Mouse (Mus musculus): ENCODE data around the gene Ubox5. TPM values are rescaled to one million over a fixed set of nuclear protein-coding genes. Genes with fewer than 3 reads are reported as not detected.

Gene Ubox5
- 14.4 and 15.2 TPM in 2 replicates for polyA plus RNA-seq (2016; fragmentation: Nextera tagmentation; extraction: Ambion mirVana)

GRCm38 (mm10) chr2:130629839-130630203, at the start of gene Ubox5, which contains the start of gene Fastkd5:
Ubox5 (minus strand) TSS chr2:130630038.
Fastkd5 (minus strand) TSS chr2:130630027.
- peak within 1 kb of the TSS; percentile 96 for H3K4me3 ChIP-seq
- peak; percentile 85 for ATAC-seq (ENCODE audit: low FRiP score, low read depth)
- no peaks in the 10 kb centered on the region for H3K9me3 ChIP-seq
- under 1% methylated on average over 25 of the region's 25 CpGs for WGBS
- peaks cover 30% of the 10 kb centered on the region for H3K27me3 ChIP-seq
- peak within 1 kb of the TSS; percentile 95 for H3K4me2 ChIP-seq (replicated peaks)
- H3K36me3 ChIP-seq, result peaks cover 22% of the 10 kb centered on the region
- H3K4me1 ChIP-seq, result peaks cover 25% of the 10 kb centered on the region
- peak within 1 kb of the TSS; percentile 88 for H3K9ac ChIP-seq (replicated peaks)
- peak within 1 kb of the TSS; percentile 58 for H3K27ac ChIP-seq (replicated peaks)

- no peak for ATAC-seq (ENCODE audit: low FRiP score, low read depth)
- Histone ChIP-seq H3K4me1 (no peaks in the 10 kb centered on the region), H3K36me3 (peaks cover 93% of the 10 kb centered on the region), H3K9ac (replicated peaks) (no peak overlapping the region), H3K27ac (replicated peaks) (no peak overlapping the region), H3K9me3 (no peaks in the 10 kb centered on the region), H3K4me3 (no peak overlapping the region), H3K4me2 (replicated peaks) (no peak overlapping the region), H3K27me3 (no peaks in the 10 kb centered on the region)
- 94% methylated on average over 12 of the region's 12 CpGs for WGBS
These were observed 49.3 kb upstream of the Ubox5 start for GRCm38 (mm10) chr2:130679154-130679553.

GRCm38 (mm10) chr2:130677211-130677610, 47.4 kb upstream of the Ubox5 start:
- H3K27ac ChIP-seq (replicated peaks), result no peak overlapping the region
- H3K27me3 ChIP-seq, result no peaks in the 10 kb centered on the region
- no peak overlapping the region for H3K4me2 ChIP-seq (replicated peaks)
- H3K9me3 ChIP-seq, result no peaks in the 10 kb centered on the region
- peaks cover 95% of the 10 kb centered on the region for H3K36me3 ChIP-seq
- no peak overlapping the region for H3K4me3 ChIP-seq
- no peak for ATAC-seq (ENCODE audit: low FRiP score, low read depth)
- H3K9ac ChIP-seq (replicated peaks), result no peak overlapping the region
- H3K4me1 ChIP-seq, result no peaks in the 10 kb centered on the region
- WGBS, result 92% methylated on average over 10 of the region's 10 CpGs

GRCm38 (mm10) chr2:130667559-130667958, 37.7 kb upstream of the Ubox5 start, which contains the start of gene Itpa:
Itpa (plus strand) TSS chr2:130667610.
- H3K4me3 ChIP-seq, result peak within 1 kb of the TSS; percentile 61
- H3K4me2 ChIP-seq (replicated peaks), result peak within 1 kb of the TSS; percentile 87

GRCm38 (mm10) chr2:130664102-130664701, 34.4 kb upstream of the Ubox5 start, which contains the start of gene Ddrgk1:
Ddrgk1 (minus strand) TSS chr2:130664659.
- H3K4me3 ChIP-seq, result peak within 1 kb of the TSS; percentile 52
- peaks cover 24% of the 10 kb centered on the region for H3K4me1 ChIP-seq
- ATAC-seq (ENCODE audit: low FRiP score, low read depth), result peak; percentile 96
- no peaks in the 10 kb centered on the region for H3K27me3 ChIP-seq
- H3K9ac ChIP-seq (replicated peaks), result peak within 1 kb of the TSS; percentile 74
- no peaks in the 10 kb centered on the region for H3K9me3 ChIP-seq
- peak within 1 kb of the TSS; percentile 96 for H3K27ac ChIP-seq (replicated peaks)
- H3K4me2 ChIP-seq (replicated peaks), result peak within 1 kb of the TSS; percentile 72
- H3K36me3 ChIP-seq, result peaks cover 20% of the 10 kb centered on the region
- WGBS, result under 1% methylated on average over 40 of the region's 40 CpGs

More at GRCm38 (mm10) chr2:130667559-130667958, 37.7 kb upstream of the Ubox5 start, which contains the start of gene Itpa:
- Histone ChIP-seq H3K36me3 (peaks cover 14% of the 10 kb centered on the region), H3K27me3 (no peaks in the 10 kb centered on the region), H3K9me3 (no peaks in the 10 kb centered on the region), H3K4me1 (peaks cover 28% of the 10 kb centered on the region), H3K27ac (replicated peaks) (peak within 1 kb of the TSS; percentile 82), H3K9ac (replicated peaks) (peak within 1 kb of the TSS; percentile 71)
- WGBS, result under 1% methylated on average over 31 of the region's 31 CpGs
- ATAC-seq (ENCODE audit: low FRiP score, low read depth), result peak; percentile 66

- Histone ChIP-seq H3K27ac (replicated peaks) (peak overlapping the region; percentile 96), H3K4me1 (peaks cover 20% of the 10 kb centered on the region), H3K27me3 (no peaks in the 10 kb centered on the region), H3K9ac (replicated peaks) (peak overlapping the region; percentile 74), H3K36me3 (peaks cover 28% of the 10 kb centered on the region), H3K4me2 (replicated peaks) (peak overlapping the region; percentile 72), H3K9me3 (no peaks in the 10 kb centered on the region), H3K4me3 (peak overlapping the region; percentile 52)
- no peak for ATAC-seq (ENCODE audit: low FRiP score, low read depth)
- 86% methylated on average over 11 of the region's 11 CpGs for WGBS
These were observed 33.5 kb upstream of the Ubox5 start for GRCm38 (mm10) chr2:130663342-130663741.

GRCm38 (mm10) chr2:130658530-130658929, 28.7 kb upstream of the Ubox5 start:
- Histone ChIP-seq H3K9ac (replicated peaks) (no peak overlapping the region), H3K27me3 (no peaks in the 10 kb centered on the region), H3K4me2 (replicated peaks) (no peak overlapping the region), H3K4me3 (no peak overlapping the region), H3K9me3 (no peaks in the 10 kb centered on the region), H3K27ac (replicated peaks) (no peak overlapping the region), H3K36me3 (peaks cover 74% of the 10 kb centered on the region), H3K4me1 (peaks cover 11% of the 10 kb centered on the region)
- no peak for ATAC-seq (ENCODE audit: low FRiP score, low read depth)
- 95% methylated on average over 10 of the region's 10 CpGs for WGBS

- no peak overlapping the region for H3K27ac ChIP-seq (replicated peaks)
- H3K9ac ChIP-seq (replicated peaks), result no peak overlapping the region
- WGBS, result 86% methylated on average over 6 of the region's 6 CpGs
- peaks cover 77% of the 10 kb centered on the region for H3K36me3 ChIP-seq
- no peaks in the 10 kb centered on the region for H3K9me3 ChIP-seq
- ATAC-seq (ENCODE audit: low FRiP score, low read depth), result no peak
- no peaks in the 10 kb centered on the region for H3K27me3 ChIP-seq
- no peak overlapping the region for H3K4me3 ChIP-seq
- H3K4me2 ChIP-seq (replicated peaks), result no peak overlapping the region
- H3K4me1 ChIP-seq, result peaks cover 1% of the 10 kb centered on the region; the same call in 1 of the 2 replicates
These were observed 27.7 kb upstream of the Ubox5 start for GRCm38 (mm10) chr2:130657541-130657940.

GRCm38 (mm10) chr2:130656536-130656935, 26.7 kb upstream of the Ubox5 start:
- no peak overlapping the region for H3K27ac ChIP-seq (replicated peaks)
- H3K36me3 ChIP-seq, result peaks cover 75% of the 10 kb centered on the region
- H3K4me3 ChIP-seq, result no peak overlapping the region
- H3K9me3 ChIP-seq, result no peaks in the 10 kb centered on the region
- no peak overlapping the region for H3K9ac ChIP-seq (replicated peaks)
- H3K27me3 ChIP-seq, result no peaks in the 10 kb centered on the region
- no peak for ATAC-seq (ENCODE audit: low FRiP score, low read depth)
- no peaks in the 10 kb centered on the region for H3K4me1 ChIP-seq
- 93% methylated on average over 9 of the region's 9 CpGs for WGBS
- H3K4me2 ChIP-seq (replicated peaks), result no peak overlapping the region

GRCm38 (mm10) chr2:130655660-130656339, 26.0 kb upstream of the Ubox5 start:
- H3K4me3 ChIP-seq, result no peak overlapping the region
- no peak overlapping the region for H3K9ac ChIP-seq (replicated peaks)
- H3K4me2 ChIP-seq (replicated peaks), result no peak overlapping the region
- 90% methylated on average over 6 of the region's 6 CpGs for WGBS
- H3K27ac ChIP-seq (replicated peaks), result no peak overlapping the region
- peaks cover 69% of the 10 kb centered on the region for H3K36me3 ChIP-seq
- no peak for ATAC-seq (ENCODE audit: low FRiP score, low read depth)
- no peaks in the 10 kb centered on the region for H3K4me1 ChIP-seq
- H3K27me3 ChIP-seq, result no peaks in the 10 kb centered on the region
- H3K9me3 ChIP-seq, result no peaks in the 10 kb centered on the region

GRCm38 (mm10) chr2:130653760-130654159, 23.9 kb upstream of the Ubox5 start:
- Histone ChIP-seq H3K27me3 (no peaks in the 10 kb centered on the region), H3K4me3 (no peak overlapping the region), H3K4me1 (no peaks in the 10 kb centered on the region), H3K4me2 (replicated peaks) (no peak overlapping the region), H3K9me3 (no peaks in the 10 kb centered on the region), H3K36me3 (peaks cover 63% of the 10 kb centered on the region), H3K9ac (replicated peaks) (no peak overlapping the region), H3K27ac (replicated peaks) (no peak overlapping the region)
- no peak for ATAC-seq (ENCODE audit: low FRiP score, low read depth)
- 88% methylated on average over 1 of the region's 1 CpGs for WGBS

GRCm38 (mm10) chr2:130653303-130653702, 23.5 kb upstream of the Ubox5 start:
- Histone ChIP-seq H3K4me1 (no peaks in the 10 kb centered on the region), H3K4me2 (replicated peaks) (no peak overlapping the region), H3K36me3 (peaks cover 59% of the 10 kb centered on the region), H3K9me3 (no peaks in the 10 kb centered on the region), H3K9ac (replicated peaks) (no peak overlapping the region), H3K4me3 (no peak overlapping the region), H3K27ac (replicated peaks) (no peak overlapping the region), H3K27me3 (no peaks in the 10 kb centered on the region)
- no peak for ATAC-seq (ENCODE audit: low FRiP score, low read depth)
- WGBS, result 90% methylated on average over 2 of the region's 2 CpGs

Data from midbrain, embryonic 12.5 days (tissue).